Mouse (Mus musculus) forebrain, embryonic 11.5 days (tissue): ENCODE measurements around the gene Cisd3. TPM values are rescaled to one million over a fixed set of nuclear protein-coding genes. Genes with fewer than 3 reads are reported as not detected.
"Not testable (repeated sequence)": the region's sequence is repeated elsewhere in the genome, so short reads cannot be mapped to it uniquely, and the experiment has no call there.

Source experiments
- ATAC-seq: fragments of 200-750 bp; cut with Nextera tagmentation; replicated peaks from 2 replicates; pipeline ENCODE4 v1.8.0; 2017; ENCODE audit warnings: moderate TSS enrichment; ENCODE audit not compliant: low FRiP score
- DNase-seq: peaks from one replicate; pipeline ENCODE4 v3.0.0-alpha.2; 2017; ENCODE audit warnings: low spot score
- H3K27ac ChIP-seq: fragments of 300-500 bp; sonication (generic); 2 replicates; pipeline ENCODE4 v1.5.1; 2014; ENCODE audit warnings: low read depth, low read length
- H3K27me3 ChIP-seq: fragments of 300-500 bp; sonication (generic); 2 replicates; pipeline ENCODE4 v1.6.1; 2014; ENCODE audit warnings: mild to moderate bottlenecking, low read length, mixed read lengths; ENCODE audit not compliant: control insufficient read depth, insufficient read depth
- H3K36me3 ChIP-seq: fragments of 300-500 bp; sonication (generic); 2 replicates; pipeline ENCODE4 v1.6.1; 2014; ENCODE audit warnings: mild to moderate bottlenecking, low read length, moderate library complexity, mixed read lengths; ENCODE audit not compliant: control insufficient read depth, insufficient read depth
- H3K4me1 ChIP-seq: fragments of 300-500 bp; sonication (generic); replicated peaks from 2 replicates; pipeline ENCODE4 v1.6.1; 2014; ENCODE audit warnings: low read length, mixed read lengths; ENCODE audit not compliant: control insufficient read depth, insufficient read depth
- H3K4me2 ChIP-seq: fragments of 300-500 bp; sonication (generic); 2 replicates; pipeline ENCODE4 v1.6.1; 2014; ENCODE audit warnings: low read depth, mild to moderate bottlenecking, low read length, moderate library complexity, mixed read lengths; ENCODE audit not compliant: severe bottlenecking
- H3K4me3 ChIP-seq: fragments of 300-500 bp; sonication (generic); 2 replicates; pipeline ENCODE4 v1.5.1; 2014; ENCODE audit warnings: low read depth, low read length
- H3K9ac ChIP-seq: fragments of 300-500 bp; sonication (generic); 2 replicates; pipeline ENCODE4 v1.6.1; 2014; ENCODE audit warnings: low read length
- H3K9me3 ChIP-seq: fragments of 300-500 bp; sonication (generic); 2 replicates; pipeline ENCODE4 v1.6.1; 2016; ENCODE audit warnings: low read length, mixed read lengths; ENCODE audit not compliant: control insufficient read depth
- WGBS: fragments of 180-500 bp; shearing (Covaris S2); extraction: QIAGEN DNeasy Blood & Tissue Kit; methylation state at CpG from one replicate; pipeline ENCODE4 v1.1.7; 2014; 5-methylcytosine and 5-hydroxymethylcytosine counted together
- polyA plus RNA-seq: library from polyadenylated mRNA; unstranded; fragments of >200 nt; fragmentation: Nextera tagmentation; extraction: Ambion mirVana; gene quantifications from 2 replicates; pipeline ENCODE4 v1.2.1, GENCODE M21; 2014

Cisd3 gene
- polyA plus RNA-seq, 1 experiment from 2014 or later = 13.5 TPM

DNA sequence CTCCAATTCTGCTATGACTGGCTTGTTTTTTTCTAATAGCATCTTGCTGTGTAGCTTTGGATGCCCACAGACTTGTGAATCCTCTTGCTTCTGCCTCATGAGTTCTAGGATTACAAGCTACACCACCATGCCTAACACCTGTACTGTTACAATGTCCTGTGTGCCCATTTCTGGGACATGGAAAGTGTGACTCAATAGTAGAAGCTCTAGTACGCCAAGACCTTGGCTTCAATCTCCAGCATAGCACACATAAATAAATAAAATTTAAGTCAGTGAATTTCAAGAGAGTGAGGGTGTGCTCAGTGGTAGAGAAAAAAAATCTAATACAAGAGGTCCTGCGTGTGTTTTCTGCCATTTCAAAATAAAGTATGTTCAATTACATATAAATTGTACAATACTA lies 31.4 kb upstream of the Cisd3 start:
- WGBS = 94% methylated on average over 2 of the region's 2 CpGs
- H3K9me3 ChIP-seq = no peaks in the 10 kb centered on the region; the same call in 1 of the 2 replicates
- H3K9ac ChIP-seq = no peak overlapping the region
- DNase-seq (no peak), ATAC-seq (no peak)
- H3K4me2 ChIP-seq = no peak overlapping the region
- no peaks in the 10 kb centered on the region for H3K27me3 ChIP-seq
- no peak overlapping the region for H3K4me3 ChIP-seq
- no peaks in the 10 kb centered on the region for H3K36me3 ChIP-seq
- H3K27ac ChIP-seq = no peak overlapping the region
- 0 out of 2 replicates have a peak, but pooled peaks cover 1% of the 10 kb centered on the region for H3K4me1 ChIP-seq

GRCm38 (mm10) chr11:97656269-97656971 lies 29.2 kb upstream of the Cisd3 start:
- peaks cover 6% of the 10 kb centered on the region for H3K27me3 ChIP-seq
- 75% methylated on average over 14 of the region's 14 CpGs for WGBS
- H3K4me2 ChIP-seq = no peak overlapping the region
- H3K4me1 ChIP-seq = peaks cover 6% of the 10 kb centered on the region; the same call in 1 of the 2 replicates
- H3K9ac ChIP-seq = no peak overlapping the region
- no peak overlapping the region for H3K27ac ChIP-seq
- H3K4me3 ChIP-seq = no peak overlapping the region
- no peaks in the 10 kb centered on the region; the same call in 1 of the 2 replicates for H3K9me3 ChIP-seq
- no peak for DNase-seq
- H3K36me3 ChIP-seq = no peaks in the 10 kb centered on the region
- no peak for ATAC-seq

GRCm38 (mm10) chr11:97657184-97657945 lies 28.3 kb upstream of the Cisd3 start:
- peaks cover 11% of the 10 kb centered on the region for H3K4me1 ChIP-seq
- H3K36me3 ChIP-seq = no peaks in the 10 kb centered on the region
- H3K27ac ChIP-seq = no peak overlapping the region
- no peak overlapping the region for H3K4me3 ChIP-seq
- peaks cover 13% of the 10 kb centered on the region for H3K27me3 ChIP-seq
- WGBS = 60% methylated on average over 4 of the region's 6 CpGs
- no peak overlapping the region for H3K4me2 ChIP-seq
- no peak overlapping the region for H3K9ac ChIP-seq
- H3K9me3 ChIP-seq = no peaks in the 10 kb centered on the region; the same call in 1 of the 2 replicates
- ATAC-seq (no peak), DNase-seq (no peak)

GRCm38 (mm10) chr11:97657967-97658366 lies 27.7 kb upstream of the Cisd3 start:
- not testable (repeated sequence) for H3K9ac ChIP-seq, H3K36me3 ChIP-seq, H3K9me3 ChIP-seq, H3K27ac ChIP-seq, H3K4me3 ChIP-seq, H3K4me2 ChIP-seq, DNase-seq, ATAC-seq
- Histone ChIP-seq H3K27me3 (peaks cover 14% of the 10 kb centered on the region), H3K4me1 (peaks cover 11% of the 10 kb centered on the region)
- 91% methylated on average over 6 of the region's 6 CpGs for WGBS

DNA sequence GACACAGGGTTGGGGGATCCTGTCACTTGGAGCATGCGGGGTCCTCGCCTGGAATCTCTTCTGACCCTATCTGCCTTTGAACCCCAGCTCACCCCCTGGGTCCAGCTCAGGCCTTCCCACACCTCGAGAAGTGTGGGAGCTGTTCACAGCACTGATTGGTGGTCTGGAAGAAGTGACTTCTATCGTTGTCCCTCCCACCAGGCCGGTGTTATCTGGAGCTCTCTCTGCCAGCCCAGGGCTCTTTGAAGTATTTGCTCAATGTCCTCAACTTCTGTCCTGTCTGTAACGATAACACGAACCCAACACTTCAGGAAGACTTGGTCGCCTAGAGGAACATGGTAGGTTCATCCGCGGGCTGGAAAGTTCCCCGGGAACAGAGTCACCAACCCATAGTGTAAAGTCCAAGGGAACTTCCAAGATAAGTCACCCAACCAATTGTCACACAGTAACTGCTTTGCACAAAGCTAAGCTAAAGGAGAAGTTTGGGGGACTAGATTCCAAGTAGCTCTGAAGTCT lies 26.8 kb upstream of the Cisd3 start:
- Histone ChIP-seq H3K36me3 (no peaks in the 10 kb centered on the region), H3K27me3 (peaks cover 14% of the 10 kb centered on the region), H3K9me3 (no peaks in the 10 kb centered on the region), H3K4me1 (peaks cover 11% of the 10 kb centered on the region), H3K4me2 (no peak overlapping the region), H3K27ac (no peak overlapping the region), H3K9ac (no peak overlapping the region), H3K4me3 (no peak overlapping the region)
- 76% methylated on average over 11 of the region's 11 CpGs for WGBS
- ATAC-seq = no peak
- no peak for DNase-seq

GRCm38 (mm10) chr11:97659267-97659989 lies 26.2 kb upstream of the Cisd3 start:
- H3K27ac ChIP-seq = no peak overlapping the region
- peaks cover 14% of the 10 kb centered on the region for H3K27me3 ChIP-seq
- no peaks in the 10 kb centered on the region for H3K36me3 ChIP-seq
- H3K4me3 ChIP-seq = peak overlapping the region; percentile 63
- no peak for DNase-seq
- peak overlapping the region; percentile 77 for H3K9ac ChIP-seq
- peak overlapping the region; percentile 90 for H3K4me2 ChIP-seq
- WGBS = 14% methylated on average over 13 of the region's 13 CpGs
- H3K9me3 ChIP-seq = no peaks in the 10 kb centered on the region
- peaks cover 13% of the 10 kb centered on the region for H3K4me1 ChIP-seq
- ATAC-seq = no peak

DNA sequence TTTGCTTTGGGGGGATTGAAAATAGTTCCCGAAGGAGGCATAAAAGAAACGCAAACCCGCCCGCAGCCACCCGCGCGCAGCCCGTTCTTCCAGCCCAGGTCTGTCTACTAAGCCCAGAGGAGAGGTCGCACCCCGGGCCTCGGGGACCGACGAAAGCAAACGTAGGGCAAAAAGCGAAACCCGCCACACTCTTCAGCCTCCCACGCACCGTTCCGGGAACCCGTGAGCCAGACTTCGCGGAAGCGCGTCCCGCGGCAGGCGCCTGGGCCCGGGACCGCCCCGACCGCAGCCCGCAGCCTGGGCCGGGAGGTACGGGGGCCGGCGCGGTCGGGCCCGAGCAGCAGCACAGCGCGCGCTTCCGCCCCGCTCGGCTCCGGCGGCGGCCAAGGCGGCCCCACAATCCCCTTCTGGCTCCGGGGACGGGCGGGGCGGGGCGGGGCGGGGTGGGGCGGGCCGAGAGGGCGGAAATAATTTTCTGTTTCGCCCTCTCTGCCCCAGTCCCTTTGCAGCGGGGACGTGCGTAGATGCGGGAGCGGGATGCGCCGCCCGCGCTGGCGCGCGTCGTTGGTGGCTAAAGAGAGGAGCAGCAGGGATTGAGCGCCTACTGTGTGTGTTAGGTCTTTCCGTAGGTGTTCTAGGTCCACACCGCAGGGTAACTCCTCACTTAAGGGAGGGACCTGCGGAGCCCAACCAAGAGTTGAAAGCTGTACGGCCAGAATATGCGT lies 25.5 kb upstream of the Cisd3 start:
- ATAC-seq = peak; percentile 79
- WGBS = under 1% methylated on average over 73 of the region's 78 CpGs

More for the DNA sequence above, 25.5 kb upstream of the Cisd3 start:
- peak overlapping the region; percentile 77 for H3K9ac ChIP-seq
- H3K36me3 ChIP-seq = no peaks in the 10 kb centered on the region
- H3K4me2 ChIP-seq = peak overlapping the region; percentile 90
- no peak overlapping the region for H3K27ac ChIP-seq
- H3K4me3 ChIP-seq = peak overlapping the region; percentile 63
- H3K9me3 ChIP-seq = no peaks in the 10 kb centered on the region
- peaks cover 14% of the 10 kb centered on the region for H3K27me3 ChIP-seq
- DNase-seq = peak; percentile 89
- peaks cover 20% of the 10 kb centered on the region for H3K4me1 ChIP-seq
